Mouse (Mus musculus): ENCODE measurements at regions not wholly inside any gene's neighbourhood (a gene's known extent, or its start where the extent isn't known, plus 50 kb on each side); places are given as distances from the start of the nearest gene placed in this dataset.

- no peak for TF ChIP-seq POLR2A (IDR thresholded peaks at IDR 0.05; ENCODE audit: insufficient read length, low read depth)
- no peak for TF ChIP-seq MAX (IDR thresholded peaks at IDR 0.05; ENCODE audit: low read depth)
- no peak for TF ChIP-seq MYOD1 (IDR thresholded peaks at IDR 0.05; ENCODE audit: control insufficient read depth in 1 of 3, insufficient read length in 2 of 3, low read depth in 2 of 3)
- TF ChIP-seq REST (IDR thresholded peaks at IDR 0.05; ENCODE audit: insufficient read depth, insufficient read length): no peak
- TF ChIP-seq TCF12 (IDR thresholded peaks at IDR 0.05; ENCODE audit: insufficient read depth, poor library complexity, severe bottlenecking): no peak
These were observed 200.5 kb upstream of the Sulf2 start for GRCm38 (mm10) chr2:166355944-166356343.
